Mouse (Mus musculus): ENCODE results near the gene Tuba1b.
"Not testable (repeated sequence)": the region's sequence is repeated elsewhere in the genome, so short reads cannot be mapped to it uniquely, and the experiment has no call there.

Tuba1b gene

DNA sequence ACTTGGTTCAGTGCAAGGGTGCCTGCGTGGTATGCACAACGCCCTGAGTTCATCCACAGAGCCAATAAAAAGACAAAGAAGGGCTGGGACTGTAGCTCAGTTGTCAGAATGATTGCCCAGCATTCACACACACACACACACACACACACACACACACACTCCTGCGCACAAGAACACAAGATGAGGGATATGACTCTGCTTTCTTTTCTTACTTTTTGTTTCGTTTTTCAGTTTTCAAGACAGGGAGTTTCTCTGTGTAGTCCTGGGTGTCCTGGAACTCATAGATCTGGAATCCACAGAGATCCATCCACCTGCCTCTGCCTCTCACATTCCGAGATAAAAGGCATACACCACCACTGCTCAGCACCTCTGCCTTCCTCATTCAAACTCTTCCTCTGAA, 6.8 kb downstream of the Tuba1b start:
- no peak for DNase-seq (ENCODE audit: low spot score in 2 of 2)

DNA sequence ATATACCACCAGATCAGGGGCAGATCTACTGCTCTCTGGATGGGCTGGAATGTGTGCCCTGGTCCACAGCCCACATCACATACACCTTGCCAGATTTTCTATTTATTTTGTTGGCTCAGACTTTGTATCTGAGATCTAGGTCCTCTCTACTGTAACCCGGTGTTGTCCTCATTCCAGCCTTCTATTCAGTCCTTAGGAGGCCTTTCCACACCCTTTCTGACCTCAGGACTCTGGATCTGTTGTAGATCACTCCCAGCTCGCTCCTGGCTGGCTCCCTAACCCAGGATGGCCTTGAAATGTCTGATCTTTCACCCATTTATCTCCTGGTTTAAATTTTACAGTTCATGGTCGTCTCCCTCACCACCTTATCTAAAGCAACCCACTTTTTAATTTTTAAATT, 9.7 kb downstream of the Tuba1b start:
- DNase-seq (ENCODE audit: low spot score in 2 of 2) = no peak

GRCm38 (mm10) chr15:98923031-98923537, 11.3 kb downstream of the Tuba1b start:
- no peak for DNase-seq (ENCODE audit: low spot score in 2 of 2)

- no peak for DNase-seq (ENCODE audit: low spot score in 2 of 2)
These were observed 11.8 kb downstream of the Tuba1b start for GRCm38 (mm10) chr15:98922581-98922980.

- no peak for DNase-seq (ENCODE audit: low spot score in 2 of 2)
These were observed 12.9 kb downstream of the Tuba1b start for GRCm38 (mm10) chr15:98921510-98921909.

DNA sequence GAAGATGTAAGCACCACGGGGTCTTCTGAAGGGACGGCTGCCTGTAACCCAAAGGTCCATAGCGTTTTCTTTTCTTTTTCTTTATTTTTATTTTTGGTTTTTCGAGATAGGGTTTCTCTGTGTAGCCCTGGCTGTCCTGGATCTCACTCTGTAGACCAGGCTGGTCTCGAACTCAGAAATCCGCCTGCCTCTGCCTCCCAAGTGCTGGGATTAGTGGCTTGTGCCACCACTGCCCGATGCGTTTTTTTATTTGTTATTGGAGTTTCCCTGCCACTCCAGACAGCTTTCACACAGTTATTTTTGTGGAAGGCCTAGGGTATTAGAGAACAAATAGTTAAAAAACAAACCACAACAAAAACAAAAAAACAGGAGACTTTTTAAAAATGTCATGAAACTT, 15.9 kb downstream of the Tuba1b start:
- DNase-seq (ENCODE audit: low spot score in 2 of 2) = not testable (repeated sequence)

DNA sequence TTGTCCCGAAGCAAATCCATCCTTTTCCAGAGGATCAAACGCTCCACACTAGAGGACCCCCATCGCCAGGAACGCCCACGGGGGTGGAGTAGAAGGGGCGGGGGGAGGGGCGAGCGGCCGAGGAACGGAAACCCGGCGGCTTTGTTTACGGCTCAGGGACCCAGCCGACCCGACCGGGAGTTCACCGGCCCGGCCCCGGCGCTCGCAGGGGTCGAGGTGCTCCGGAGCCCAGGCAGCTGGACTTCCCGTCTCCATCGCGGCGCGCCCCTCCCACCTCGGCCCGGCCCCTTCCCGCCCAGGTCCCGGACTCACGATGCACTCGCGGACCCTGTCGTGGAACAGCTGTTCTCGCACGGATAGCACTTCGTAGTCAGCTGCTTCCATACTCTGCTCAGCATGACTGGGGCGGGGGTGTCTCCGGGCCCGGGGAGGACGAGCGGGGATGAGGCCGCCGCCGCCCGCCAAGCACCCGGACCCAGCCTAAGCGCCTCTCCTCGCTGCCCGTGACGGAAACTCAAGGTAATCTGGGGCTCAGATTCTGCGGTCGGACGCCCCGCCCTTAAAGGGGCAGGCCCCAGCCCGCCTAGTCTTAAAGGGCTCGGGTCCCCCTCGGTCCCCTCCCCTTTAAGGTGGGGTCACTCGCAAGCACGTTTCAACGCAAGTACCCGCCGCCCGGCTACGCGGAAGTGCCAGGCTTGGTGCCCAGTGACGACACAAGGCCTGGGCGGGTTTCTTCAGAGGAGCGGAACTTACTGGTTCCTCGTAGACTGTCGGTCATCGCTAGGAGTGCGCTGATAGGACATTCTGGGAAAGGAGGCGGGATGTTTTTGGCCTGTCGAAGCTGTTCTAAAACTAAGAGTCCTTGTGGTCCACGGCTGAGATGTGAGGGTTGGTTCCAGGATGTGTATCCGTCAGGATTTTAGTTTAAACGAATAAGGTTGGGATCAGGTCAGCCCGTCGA, 16.5 kb downstream of the Tuba1b start, which contains the start of gene Lmbr1l:
Lmbr1l (minus strand) TSS at position 694 of the 961 bp plus-strand sequence.
- DNase-seq (ENCODE audit: low spot score in 2 of 2) = peak; percentile 99

DNA sequence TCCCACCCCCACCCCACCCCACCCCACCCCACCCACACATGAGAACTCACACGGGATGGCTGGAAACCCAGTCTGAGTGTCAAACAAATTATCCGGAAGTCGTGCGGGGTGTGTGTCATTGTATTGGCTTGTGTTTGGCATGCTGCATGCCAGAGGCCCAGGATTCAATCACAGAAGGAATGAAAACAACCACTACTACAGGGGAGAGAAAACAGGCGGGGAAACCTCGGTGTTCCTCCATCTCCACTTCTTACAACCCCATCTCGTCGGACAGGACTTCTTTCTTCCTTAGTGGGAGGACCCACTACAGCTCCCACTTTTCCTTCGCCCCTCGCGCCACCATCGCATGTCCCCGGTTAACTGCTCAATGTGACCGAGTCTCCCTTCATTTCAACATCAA, 17.3 kb downstream of the Tuba1b start:
- peak; percentile 35 to 45 for DNase-seq (ENCODE audit: low spot score in 2 of 2)

DNA sequence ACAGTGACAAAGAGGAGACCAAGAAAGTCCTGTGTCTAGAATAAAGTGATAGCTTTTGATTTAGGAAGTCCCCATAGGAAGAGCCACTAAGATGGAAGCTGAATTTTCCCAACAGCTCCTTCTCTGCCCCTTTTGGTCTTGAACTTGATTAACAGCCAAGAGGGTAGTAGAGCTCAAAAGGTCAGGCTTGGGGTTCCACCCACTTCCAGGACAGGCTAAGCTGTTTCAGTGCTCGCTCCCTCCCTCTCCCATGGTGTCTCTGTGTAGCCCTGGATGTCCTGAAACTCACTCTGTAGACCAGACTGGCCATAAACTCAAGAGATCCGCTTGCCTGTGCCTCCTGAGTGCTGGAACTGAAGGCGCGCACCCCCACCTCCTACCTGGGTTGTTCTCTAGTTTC, 18.3 kb downstream of the Tuba1b start:
- DNase-seq (ENCODE audit: low spot score in 2 of 2) = no peak

DNA sequence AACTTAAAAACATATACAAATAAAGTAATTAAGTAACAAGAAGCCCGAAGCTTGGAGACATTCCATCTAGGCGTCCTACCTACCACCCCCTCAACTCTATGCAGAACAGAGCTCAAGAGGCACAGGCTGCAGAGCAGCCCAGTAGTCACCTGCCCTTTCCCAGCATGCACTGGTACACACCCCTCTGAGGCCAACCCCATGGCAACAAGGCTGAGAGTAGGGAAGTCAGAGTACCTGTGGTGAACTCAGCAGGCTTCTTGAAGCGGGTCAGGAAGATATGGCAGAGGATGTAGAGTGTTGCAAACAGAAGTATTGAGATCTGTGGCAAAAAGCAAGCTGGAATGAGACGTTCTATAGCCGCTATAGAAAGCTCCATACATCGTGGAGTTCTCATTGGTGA, 19.5 kb downstream of the Tuba1b start:
- no peak for DNase-seq (ENCODE audit: low spot score in 2 of 2)

- DNase-seq (ENCODE audit: low spot score in 2 of 2) = no peak
These were observed 29.7 kb downstream of the Tuba1b start for GRCm38 (mm10) chr15:98904692-98905091.

- DNase-seq (ENCODE audit: low spot score in 2 of 2) = no peak
These were observed 31.8 kb downstream of the Tuba1b start for GRCm38 (mm10) chr15:98902600-98902999.

GRCm38 (mm10) chr15:98901530-98901929, 32.8 kb downstream of the Tuba1b start:
- no peak for DNase-seq (ENCODE audit: low spot score in 2 of 2)

- DNase-seq (ENCODE audit: low spot score in 2 of 2) = no peak
These were observed 36.2 kb downstream of the Tuba1b start, which contains the start of gene Dhh for GRCm38 (mm10) chr15:98897928-98898800. Dhh (minus strand) TSS chr15:98898540.

DNA sequence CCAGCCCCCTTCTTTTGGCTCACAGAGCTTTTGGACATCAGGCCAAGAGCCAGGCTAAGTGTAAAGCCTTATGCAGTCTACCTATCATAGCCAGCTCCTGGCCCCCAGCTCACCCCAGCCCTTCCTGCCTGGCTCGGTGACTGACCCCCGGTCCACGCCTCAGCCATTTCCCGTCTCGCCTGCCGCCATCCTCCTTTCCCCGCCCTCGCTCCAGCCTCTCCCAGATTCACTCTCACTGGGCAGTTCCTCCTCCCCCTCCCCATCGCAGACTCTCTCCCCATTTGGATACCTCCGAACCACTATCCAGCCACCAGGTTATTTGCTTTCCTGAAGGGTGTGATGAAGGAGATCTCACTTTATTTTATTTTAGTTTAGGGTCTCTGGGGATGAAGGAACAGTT, 36.9 kb downstream of the Tuba1b start:
- DNase-seq (ENCODE audit: low spot score in 2 of 2) = peak; percentile 38 to 58

- DNase-seq (ENCODE audit: low spot score in 2 of 2) = peak in 1 of 2 experiments; percentile 31
These were observed 38.5 kb downstream of the Tuba1b start for GRCm38 (mm10) chr15:98895635-98896589.

- peak in 1 of 2 experiments; percentile 29 for DNase-seq (ENCODE audit: low spot score in 2 of 2)
These were observed 39.4 kb downstream of the Tuba1b start for GRCm38 (mm10) chr15:98894746-98895634.

DNA sequence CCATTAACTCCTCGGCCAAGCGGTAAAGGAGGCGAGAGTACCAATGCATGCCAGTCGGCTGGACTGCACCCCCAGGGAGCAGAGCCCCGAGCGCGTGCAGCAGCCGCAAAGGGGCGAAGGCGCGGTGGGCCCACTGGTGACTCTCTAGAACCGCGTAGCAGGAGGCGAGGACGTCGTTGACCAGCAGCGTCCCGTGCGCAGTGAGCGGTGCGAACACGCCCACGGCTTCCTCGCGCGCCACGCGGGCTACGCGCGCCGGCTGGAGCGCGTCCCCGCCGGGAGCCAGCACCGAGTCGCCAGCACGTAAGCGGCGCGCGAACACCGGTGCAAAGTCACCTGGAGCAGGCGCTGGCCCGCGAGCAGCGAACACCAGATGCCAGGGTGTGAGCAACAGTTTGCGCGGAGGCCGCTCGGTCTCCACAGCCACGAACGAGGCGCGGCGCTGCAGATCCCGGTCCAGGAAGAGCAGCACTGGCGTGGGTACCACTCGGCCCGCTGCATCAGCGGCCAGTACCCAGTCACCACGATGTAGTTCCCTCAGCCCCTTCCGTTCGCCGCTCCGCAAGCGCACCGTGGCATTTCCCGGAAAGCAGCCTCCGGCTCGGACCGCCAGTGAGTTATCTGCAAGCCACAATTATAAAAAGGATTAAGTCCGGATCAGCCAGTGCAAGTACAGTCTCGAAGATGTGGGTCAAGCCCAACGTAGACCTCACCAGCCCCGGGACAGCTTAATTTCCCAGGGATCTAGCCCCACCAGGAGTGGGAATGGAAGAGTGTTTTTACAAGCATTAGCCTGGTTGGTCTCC, 40.2 kb downstream of the Tuba1b start, which contains the start of gene Rhebl1:
Rhebl1 (minus strand) TSS at position 601 of the 806 bp plus-strand sequence.
- no peak for DNase-seq (ENCODE audit: low spot score in 2 of 2)

- no peak for DNase-seq (ENCODE audit: low spot score in 2 of 2)
These were observed 41.3 kb downstream of the Tuba1b start for GRCm38 (mm10) chr15:98893036-98893435.
